ENCODE assay signal across 8 mouse cellular contexts in the genomic region with DNA sequence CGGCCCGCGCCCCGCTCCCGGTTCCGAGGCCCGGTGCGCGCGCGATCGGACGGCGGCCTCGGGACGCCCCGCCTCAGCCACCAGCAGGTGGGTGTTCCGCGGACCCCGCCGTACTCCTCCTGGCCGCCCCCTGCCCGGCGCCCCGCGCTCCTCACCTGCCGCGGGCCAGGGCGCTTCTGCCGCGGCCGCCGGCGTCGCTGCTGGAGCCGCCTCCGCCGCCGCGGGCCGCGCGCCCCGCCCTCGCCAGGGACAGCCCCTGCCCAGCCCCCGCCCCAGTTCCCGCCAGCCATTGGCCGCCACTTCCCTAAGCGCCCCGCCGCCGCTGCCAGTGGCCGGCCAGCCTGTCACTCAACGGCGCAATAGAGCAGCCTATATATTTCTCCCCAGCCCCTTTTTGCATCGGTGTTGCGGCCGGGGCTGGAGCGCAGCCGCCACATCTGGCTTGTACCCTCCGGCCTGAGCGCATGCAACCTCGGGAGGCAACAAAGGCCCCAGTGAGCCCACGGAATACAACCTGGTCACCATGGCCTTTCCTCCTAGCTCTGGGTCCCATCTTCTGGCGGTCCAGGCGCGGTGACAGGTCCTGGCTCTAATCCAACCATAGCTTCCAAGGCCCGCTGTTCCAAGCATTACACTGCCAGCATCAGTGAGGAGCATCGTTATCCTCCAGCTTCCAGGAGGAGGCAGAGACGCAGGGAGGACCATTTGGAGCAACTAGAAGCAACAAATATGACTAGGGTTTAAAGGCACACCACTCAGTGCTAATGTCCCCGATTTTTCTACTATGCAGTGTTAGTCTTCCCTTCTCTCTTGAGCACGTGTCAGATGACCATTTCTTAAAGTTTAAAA. TPM values are rescaled to one million over a fixed set of nuclear protein-coding genes. Genes with fewer than 3 reads are reported as not detected.
A peak's percentile ranks its signal among the peaks of the same experiment; 100 is the strongest.
DNase-seq lines count a peak whose midpoint lies in the region; ATAC-seq and TF ChIP-seq lines count a peak whose summit lies in the region.

A gene (minus strand): TSS at position 207 of the 849 bp plus-strand sequence.

- peak; percentile 99 for ATAC-seq in forebrain, postnatal 0 days
- ATAC-seq in neutrophil, adult 5-6 weeks (ENCODE audit: extremely low read depth, insufficient number of reproducible peaks, low FRiP score, poor library complexity, severe bottlenecking) = peak; percentile 97

- WGBS in forebrain, postnatal 0 days = 1% methylated on average over 53 of the region's 72 CpGs
- 1% methylated on average over 67 of the region's 72 CpGs for WGBS in lung, adult 2 months

- in situ Hi-C loops in ES-E14 (cut with MboI; ENCODE audit: low sequenced_read_pairs in 2 of 2, unreplicated experiment in 2 of 2) = no loop called here

- peak within 1 kb of the TSS; percentile 93 to 96 for H3K4me3 ChIP-seq in ES-E14 (ENCODE audit: insufficient read depth in 1 of 2, low read depth in 1 of 2, low read length in 2 of 2, poor library complexity in 1 of 2, severe bottlenecking in 1 of 2)
- H3K4me3 ChIP-seq in forebrain, postnatal 0 days (ENCODE audit: low read depth, low read length) = peak within 1 kb of the TSS; percentile 77
- peak within 1 kb of the TSS; percentile 86 for H3K4me3 ChIP-seq in layer of hippocampus, adult 2 months
- H3K4me3 ChIP-seq in lung, adult 2 months (replicated peaks; ENCODE audit: extremely low read depth, low read depth, low read length) = peak within 1 kb of the TSS; percentile 78

- no peaks in the 10 kb centered on the region for H3K9me3 ChIP-seq in ES-E14 (ENCODE audit: control insufficient read depth, insufficient read depth, low read depth, low read length)
- no peaks in the 10 kb centered on the region for H3K9me3 ChIP-seq in forebrain, postnatal 0 days (ENCODE audit: low read length)

- TF ChIP-seq POLR2A in lung, adult 2 months (IDR thresholded peaks at IDR 0.05; ENCODE audit: borderline replicate concordance, extremely low read depth, low read depth, low read length) = peak; percentile 66; the same call in 1 of the 2 replicates

- peaks cover 0 to 7% of the 10 kb centered on the region in 2 experiments; a peak in 1 of 4 replicates for H3K4me1 ChIP-seq in ES-E14 (ENCODE audit: control insufficient read depth in 2 of 2, insufficient read depth in 2 of 2, low read length in 2 of 2, poor library complexity in 1 of 2)
- peaks cover 5% of the 10 kb centered on the region; the same call in 1 of the 2 replicates for H3K4me1 ChIP-seq in forebrain, postnatal 0 days (ENCODE audit: insufficient read depth)
- H3K4me1 ChIP-seq in lung, adult 2 months (ENCODE audit: control insufficient read depth, insufficient read depth, low read length) = no peaks in the 10 kb centered on the region

- peak within 1 kb of the TSS; percentile 74 for H3K4me2 ChIP-seq in forebrain, postnatal 0 days (ENCODE audit: low read depth)

- peak within 1 kb of the TSS; percentile 89 for H3K9ac ChIP-seq in ES-E14 (ENCODE audit: insufficient read depth, low read depth, low read length, poor library complexity, severe bottlenecking)
- peak within 1 kb of the TSS; percentile 72 for H3K9ac ChIP-seq in forebrain, postnatal 0 days

- peak; percentile 85 for DNase-seq in ES-E14 (ENCODE audit: low read depth, low spot score)
- peak; percentile 90 for DNase-seq in cerebellum, adult 11 months
- peak; percentile 96 for DNase-seq in forebrain, postnatal 0 days
- peak; percentile 92 for DNase-seq in heart, postnatal 4 days
- peak; percentile 89 for DNase-seq in layer of hippocampus, adult 2 months (ENCODE audit: low spot score in 2 of 2)
- peak; percentile 82 for DNase-seq in lung, adult 2 months
- peak; percentile 85 for DNase-seq in testis, postnatal 14 days (ENCODE audit: low spot score)

- no peaks in the 10 kb centered on the region for H3K27me3 ChIP-seq in forebrain, postnatal 0 days (ENCODE audit: insufficient read depth, low read length)

- TF ChIP-seq CTCF in forebrain, postnatal 0 days (IDR thresholded peaks at IDR 0.05; ENCODE audit: low read depth) = no peak; the same call in 1 of the 2 replicates
- TF ChIP-seq CTCF in layer of hippocampus, adult 2 months (conservative IDR thresholded peaks at IDR 0.05) = no peak
- no peak for TF ChIP-seq CTCF in lung, adult 2 months (IDR thresholded peaks at IDR 0.05; ENCODE audit: insufficient read depth, low read length)

- no peaks in the 10 kb centered on the region for H3K36me3 ChIP-seq in ES-E14 (ENCODE audit: control insufficient read depth, insufficient read depth, low read length, poor library complexity, severe bottlenecking)
- H3K36me3 ChIP-seq in forebrain, postnatal 0 days (ENCODE audit: insufficient read depth) = no peaks in the 10 kb centered on the region

- no peak within 1 kb of the TSS for H3K27ac ChIP-seq in ES-E14 (ENCODE audit: insufficient read depth, low read depth, low read length, poor library complexity, severe bottlenecking)
- peak within 1 kb of the TSS; percentile 86 for H3K27ac ChIP-seq in forebrain, postnatal 0 days (ENCODE audit: low read depth, low read length)
- H3K27ac ChIP-seq in layer of hippocampus, adult 2 months = peak within 1 kb of the TSS; percentile 94

TF ChIP-seq in ES-E14, 5 proteins besides CTCF, POLR2A, EP300 and RAD21:
- TF ChIP-seq ZC3H11A (IDR thresholded peaks at IDR 0.05; ENCODE audit: borderline replicate concordance, low read depth, low read length) (no peak), CHD2 (IDR thresholded peaks at IDR 0.05; ENCODE audit: low read depth, low read length) (peak; percentile 70; the same call in 1 of the 2 replicates)

RNA-seq across cellular contexts. Expression of the gene that starts here (rescaled TPM):
- 9.8 and 10.5 TPM in 2 replicates for total RNA-seq in ES-E14 (2012; rRNA removed)
- 15.7 and 23.4 TPM in 2 replicates for total RNA-seq in forebrain, postnatal 0 days (2014; rRNA removed)
- 5.0 and 8.2 TPM in 2 replicates for polyA plus RNA-seq in forebrain, postnatal 0 days (2015; fragmentation: Nextera tagmentation; extraction: Ambion mirVana)
- 10 to 100 TPM; 15.1 to 15.5 TPM for total RNA-seq in heart, postnatal 4 days (2021)
- total RNA-seq in layer of hippocampus, adult 2 months (2021) = 10 to 100 TPM; 30.4 to 32.7 TPM
- 3.0 and 4.2 TPM in 2 replicates for polyA plus RNA-seq in lung, adult 2 months (2012; rRNA removed)
- 47.6 and 53.8 TPM in 2 replicates for total RNA-seq in neutrophil, adult 5-6 weeks (2017)
